Mouse (Mus musculus): ENCODE results near the gene Ccnd2.

The Ccnd2 gene

GRCm38 (mm10) chr6:127107413-127107812, 44.6 kb downstream of the Ccnd2 start:
- DNase-seq = no peak

- DNase-seq = no peak
Measured at GRCm38 (mm10) chr6:127106726-127107125, 45.3 kb downstream of the Ccnd2 start.

DNA sequence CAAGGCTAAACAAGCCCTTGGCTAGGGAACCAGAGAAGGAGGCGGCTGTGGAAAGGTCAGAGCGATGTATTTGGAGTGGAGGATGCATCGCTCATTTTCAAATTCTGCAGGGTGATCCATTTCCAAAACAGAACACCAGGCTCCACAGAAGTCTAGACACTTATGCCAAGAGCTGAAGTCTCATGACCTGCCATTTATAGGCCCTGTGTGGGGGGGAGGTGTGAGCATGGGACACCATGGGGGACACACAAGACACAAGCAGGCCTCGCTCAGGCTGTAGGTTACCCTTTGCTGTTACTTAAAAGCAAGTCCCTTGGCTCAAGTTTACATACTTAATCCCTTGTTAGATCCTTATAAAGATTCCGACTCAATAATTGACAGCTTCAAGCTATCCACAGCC, 45.8 kb downstream of the Ccnd2 start:
- no peak for DNase-seq

DNA sequence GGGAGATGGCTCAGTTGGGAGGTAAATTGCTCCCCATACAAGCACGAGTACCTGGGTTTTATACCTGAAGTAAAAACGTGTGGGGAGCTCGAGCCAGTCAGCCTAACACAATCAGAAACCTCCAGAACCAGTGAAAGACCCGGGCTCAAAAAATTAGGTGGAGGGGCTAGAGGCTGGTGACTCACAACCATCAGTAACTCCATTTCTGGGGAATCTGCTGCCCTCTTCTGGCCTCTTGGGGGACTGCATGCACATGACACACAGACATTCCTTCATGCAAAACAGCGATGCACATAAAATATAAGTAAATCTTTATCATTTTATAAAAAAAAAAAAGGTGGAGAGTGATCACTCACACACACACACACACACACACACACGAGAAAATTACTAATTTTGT, 46.9 kb downstream of the Ccnd2 start:
- peak; percentile 73 for DNase-seq

GRCm38 (mm10) chr6:127104396-127105029, 47.5 kb downstream of the Ccnd2 start:
- no peak for DNase-seq

DNA sequence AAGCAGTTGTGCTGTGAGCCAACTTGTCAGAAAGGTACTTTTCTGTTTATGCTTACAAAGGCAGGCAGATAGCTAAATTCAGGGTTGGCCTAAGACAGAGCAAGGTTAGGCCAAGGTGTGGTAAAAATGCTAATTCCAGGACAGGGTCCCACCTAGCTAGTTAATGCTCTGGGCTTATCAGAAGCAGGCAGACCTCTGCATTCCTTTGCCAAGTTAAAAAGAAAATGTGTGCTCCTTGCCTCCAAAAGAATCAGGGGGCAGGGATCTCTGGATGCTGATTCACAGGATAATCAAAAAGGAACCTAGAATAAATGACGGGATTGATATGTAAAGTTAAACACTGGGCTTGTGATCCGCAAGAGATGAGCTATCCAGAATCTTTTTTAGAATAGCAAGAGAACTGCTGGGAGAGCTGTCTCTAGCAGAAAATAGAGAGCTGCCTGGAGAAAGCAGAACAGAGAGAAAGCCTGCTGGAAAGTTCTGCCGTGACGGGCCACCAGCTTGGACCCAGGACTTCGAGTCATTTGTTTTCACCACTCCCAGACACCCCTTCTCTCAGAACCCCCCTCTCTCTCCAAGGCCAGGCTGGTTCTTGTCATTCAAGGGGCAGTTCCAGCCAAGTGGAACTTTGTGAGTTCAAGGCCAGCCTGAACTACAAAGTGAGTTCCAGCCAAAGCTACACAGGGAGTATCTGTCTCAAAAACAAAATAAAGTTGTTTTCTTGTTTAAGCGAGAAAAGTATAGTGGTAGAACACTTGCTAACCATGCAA, 48.3 kb downstream of the Ccnd2 start:
- no peak for DNase-seq

DNA sequence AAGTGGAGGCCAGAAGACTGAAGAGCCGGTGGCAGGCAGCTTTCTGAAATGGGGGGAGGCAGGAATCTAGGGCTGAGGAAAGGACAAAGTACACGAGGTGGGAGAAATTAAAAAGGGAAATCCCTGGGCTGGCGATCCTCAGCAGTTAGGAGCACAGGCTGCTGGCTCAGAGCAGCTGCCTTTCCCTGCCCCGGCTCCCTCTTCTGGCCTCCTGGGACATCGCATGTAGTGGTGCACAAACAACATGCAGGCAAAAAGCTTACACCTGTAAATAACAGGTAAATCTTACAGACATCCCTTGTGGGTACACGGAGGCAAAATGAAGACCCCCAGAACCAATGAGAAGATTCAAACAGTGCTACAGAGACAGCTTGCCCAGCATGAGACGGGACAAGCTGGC, 57.4 kb downstream of the Ccnd2 start:
- DNase-seq = no peak

GRCm38 (mm10) chr6:127086739-127087138, 65.3 kb downstream of the Ccnd2 start:
- DNase-seq = peak; percentile 46

GRCm38 (mm10) chr6:127081820-127082219, 70.2 kb downstream of the Ccnd2 start:
- DNase-seq = no peak

DNA sequence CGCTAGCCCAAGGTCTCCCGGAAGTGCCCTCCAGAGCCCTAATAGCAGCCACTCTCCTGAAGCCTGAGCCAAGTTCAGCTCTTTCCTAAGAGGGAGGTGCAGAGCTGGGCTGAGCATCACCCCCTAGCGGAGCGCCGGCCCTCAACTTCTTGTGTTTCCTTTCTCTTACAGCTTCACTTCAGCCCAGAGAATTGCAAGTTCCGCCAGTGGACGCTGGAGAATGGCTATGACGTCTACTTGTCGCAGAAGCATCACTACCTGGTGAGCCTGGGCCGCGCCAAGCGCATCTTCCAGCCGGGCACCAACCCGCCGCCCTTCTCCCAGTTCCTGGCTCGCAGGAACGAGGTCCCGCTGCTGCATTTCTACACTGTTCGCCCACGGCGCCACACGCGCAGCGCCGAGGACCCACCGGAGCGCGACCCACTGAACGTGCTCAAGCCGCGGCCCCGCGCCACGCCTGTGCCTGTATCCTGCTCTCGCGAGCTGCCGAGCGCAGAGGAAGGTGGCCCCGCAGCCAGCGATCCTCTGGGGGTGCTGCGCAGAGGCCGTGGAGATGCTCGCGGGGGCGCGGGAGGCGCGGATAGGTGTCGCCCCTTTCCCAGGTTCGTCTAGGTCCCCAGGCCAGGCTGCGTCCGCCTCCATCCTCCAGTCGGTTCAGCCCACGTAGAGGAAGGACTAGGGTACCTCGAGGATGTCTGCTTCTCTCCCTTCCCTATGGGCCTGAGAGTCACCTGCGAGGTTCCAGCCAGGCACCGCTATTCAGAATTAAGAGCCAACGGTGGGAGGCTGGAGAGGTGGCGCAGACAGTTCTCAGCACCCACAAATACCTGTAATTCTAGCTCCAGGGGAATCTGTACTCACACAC, 71.9 kb downstream of the Ccnd2 start:
- peak; percentile 75 for DNase-seq

Measured in right cerebral cortex, postnatal 4 days (tissue).